Mouse (Mus musculus) erythroblast, embryonic 14.5 days (primary cell): ENCODE results near the gene Zfp277.

ENCODE experiments used
- GATA1 ChIP-seq: IDR thresholded peaks from 2 replicates; pipeline ENCODE4 v1.6.1; 2012; ENCODE audit warnings: low read length, inconsistent platforms, mixed read lengths
- TAL1 ChIP-seq: IDR thresholded peaks from 3 replicates; pipeline ENCODE4 v1.6.1; 2012; ENCODE audit warnings: low read length, inconsistent platforms, mixed read lengths

DNA sequence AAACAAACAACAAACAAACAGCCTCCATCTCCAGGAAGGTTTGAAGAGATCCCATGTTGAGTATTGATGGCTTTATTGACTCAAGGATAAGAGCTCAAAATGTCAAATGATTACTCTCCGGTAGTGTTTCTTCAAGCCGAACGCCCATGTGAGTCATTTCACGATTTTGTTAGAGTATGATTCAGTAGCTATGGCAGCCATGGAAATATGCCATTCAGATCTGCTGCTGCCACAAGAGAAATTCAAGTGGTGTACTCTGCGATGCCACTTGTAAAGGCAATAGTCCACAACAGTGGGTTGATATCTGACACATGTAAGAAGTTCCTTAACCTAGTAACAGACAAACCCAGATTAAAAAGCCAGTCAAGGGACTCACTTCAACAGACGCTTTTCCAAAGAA lies 62.0 kb downstream of the Zfp277 start:
- TF ChIP-seq TAL1 (no peak), GATA1 (no peak)
